Mouse (Mus musculus) retina, adult 2 months (tissue): ENCODE data around the gene Serinc5.
A peak's percentile ranks its signal among the peaks of the same experiment; 100 is the strongest.

Experiments
- DNase-seq: peaks from one replicate; pipeline ENCODE4 v3.0.0-alpha.2; 2012; ENCODE audit warnings: low read depth, low spot score

Serinc5 gene

GRCm38 (mm10) chr13:92740671-92741270, 129.9 kb downstream of the Serinc5 start:
- peak; percentile 44 for DNase-seq

GRCm38 (mm10) chr13:92742886-92743285, 132.0 kb downstream of the Serinc5 start:
- DNase-seq: no peak

- DNase-seq: no peak
Measured at GRCm38 (mm10) chr13:92743337-92743736, 132.4 kb downstream of the Serinc5 start.

- peak; percentile 57 for DNase-seq
Measured at GRCm38 (mm10) chr13:92750976-92751518, 140.2 kb downstream of the Serinc5 start.

- peak; percentile 59 for DNase-seq
Measured at GRCm38 (mm10) chr13:92751726-92752565, 141.1 kb downstream of the Serinc5 start.

- no peak for DNase-seq
Measured at GRCm38 (mm10) chr13:92753676-92754075, 142.8 kb downstream of the Serinc5 start.

GRCm38 (mm10) chr13:92755036-92755435, 144.1 kb downstream of the Serinc5 start:
- DNase-seq: no peak

GRCm38 (mm10) chr13:92757972-92758585, 147.2 kb downstream of the Serinc5 start:
- no peak for DNase-seq

- DNase-seq: no peak
Measured at GRCm38 (mm10) chr13:92759096-92759495, 148.2 kb downstream of the Serinc5 start.

GRCm38 (mm10) chr13:92760519-92760918, 149.6 kb downstream of the Serinc5 start:
- no peak for DNase-seq
